Comparison of ENCODE assay signal across 8 mouse cellular contexts in genomic region chr11:77607538-77608455, GRCm38 (mm10). TPM values are rescaled to one million over a fixed set of nuclear protein-coding genes. Genes with fewer than 3 reads are reported as not detected.
DNase-seq lines count a peak whose midpoint lies in the region; ATAC-seq lines count a peak whose summit lies in the region.

Taok1 (minus strand) TSS chr11:77607815.

- peak; percentile 94 for ATAC-seq in forebrain, embryonic 14.5 days
- ATAC-seq in neural tube, embryonic 15.5 days (ENCODE audit: low FRiP score) = peak; percentile 95

- peaks cover 16% of the 10 kb centered on the region for H3K4me1 ChIP-seq in forebrain, embryonic 14.5 days (ENCODE audit: control insufficient read depth, insufficient read depth, low read length)
- H3K4me1 ChIP-seq in neural tube, embryonic 15.5 days = peaks cover 32% of the 10 kb centered on the region

- H3K4me3 ChIP-seq in forebrain, embryonic 14.5 days (ENCODE audit: low read depth, low read length) = peak within 1 kb of the TSS; percentile 94
- peak within 1 kb of the TSS; percentile 98 for H3K4me3 ChIP-seq in neural tube, embryonic 15.5 days (replicated peaks)

- DNase-seq in ES-CJ7 (ENCODE audit: low read depth, low spot score) = peak; percentile 98
- peak; percentile 94 for DNase-seq in cerebellum, adult 11 months
- peak; percentile 99 for DNase-seq in forebrain, embryonic 14.5 days (ENCODE audit: low spot score)
- DNase-seq in heart, postnatal 14 days = peak; percentile 96 to 97
- peak; percentile 96 for DNase-seq in layer of hippocampus, adult 11-12 months (ENCODE audit: low spot score)
- DNase-seq in lung, adult 18-20 months = peak; percentile 97 to 98
- DNase-seq in testis, postnatal 14 days (ENCODE audit: low spot score) = peak; percentile 97

- 0 out of 2 replicates have a peak, but pooled peaks cover 3% of the 10 kb centered on the region for H3K36me3 ChIP-seq in forebrain, embryonic 14.5 days (ENCODE audit: control insufficient read depth, insufficient read depth, low read length)
- H3K36me3 ChIP-seq in neural tube, embryonic 15.5 days = no peaks in the 10 kb centered on the region

- H3K9ac ChIP-seq in forebrain, embryonic 14.5 days (ENCODE audit: low read length) = peak within 1 kb of the TSS; percentile 99
- H3K9ac ChIP-seq in neural tube, embryonic 15.5 days (replicated peaks) = peak within 1 kb of the TSS; percentile 99

- under 1% methylated on average over 53 of the region's 71 CpGs for WGBS in forebrain, embryonic 14.5 days
- under 1% methylated on average over 55 of the region's 71 CpGs for WGBS in neural tube, embryonic 15.5 days

- H3K27ac ChIP-seq in forebrain, embryonic 14.5 days (ENCODE audit: low read depth, low read length) = peak within 1 kb of the TSS; percentile 97
- peak within 1 kb of the TSS; percentile 97 for H3K27ac ChIP-seq in neural tube, embryonic 15.5 days (replicated peaks)

- intact Hi-C loops in heart, postnatal 14 days (cut with DNase I) = loop anchor here (2.0 kb wide), 1 partner anchor 93 kb away; the partner anchor contains the start of genes Abhd15 and Trp53i13

- no peaks in the 10 kb centered on the region for H3K27me3 ChIP-seq in forebrain, embryonic 14.5 days (replicated peaks; ENCODE audit: control insufficient read depth, insufficient read depth, low read length)
- H3K27me3 ChIP-seq in neural tube, embryonic 15.5 days (replicated peaks) = no peaks in the 10 kb centered on the region

- H3K9me3 ChIP-seq in forebrain, embryonic 14.5 days (replicated peaks; ENCODE audit: control insufficient read depth, low read length) = no peaks in the 10 kb centered on the region
- H3K9me3 ChIP-seq in neural tube, embryonic 15.5 days (replicated peaks) = no peaks in the 10 kb centered on the region

- peak within 1 kb of the TSS; percentile 84 for H3K4me2 ChIP-seq in forebrain, embryonic 14.5 days (ENCODE audit: low read length)
- H3K4me2 ChIP-seq in neural tube, embryonic 15.5 days = peak within 1 kb of the TSS; percentile 81

RNA-seq across cellular contexts. Expression of gene Taok1, which starts in this region (rescaled TPM):
- 28.5 and 32.0 TPM in 2 replicates for polyA plus RNA-seq in forebrain, embryonic 14.5 days (2014; fragmentation: Nextera tagmentation; extraction: Ambion mirVana)
- 10 to 100 TPM; 57.0 to 59.3 TPM for total RNA-seq in heart, postnatal 14 days (2021)
- 17.3 and 18.7 TPM in 2 replicates for polyA plus RNA-seq in neural tube, embryonic 15.5 days (2015; fragmentation: Nextera tagmentation; extraction: Ambion mirVana)

Comparison
In these comparisons a context has a peak if more than half of its experiments do, and no peak if none do; other contexts are left out.
1. Peak in every context shown above with its lines: DNase-seq, ATAC-seq, H3K4me3 ChIP-seq and H3K27ac ChIP-seq.